Mouse (Mus musculus): ENCODE measurements around the gene Zfp961. TPM values are rescaled to one million over a fixed set of nuclear protein-coding genes. Genes with fewer than 3 reads are reported as not detected.
A peak's percentile ranks its signal among the peaks of the same experiment; 100 is the strongest.
"Not testable (repeated sequence)": the region's sequence is repeated elsewhere in the genome, so short reads cannot be mapped to it uniquely, and the experiment has no call there.

Gene Zfp961
- polyA plus RNA-seq (2012; ENCODE audit: insufficient read depth, insufficient read length, missing spikeins), result 12.0 and 13.8 TPM in 2 replicates

- Histone ChIP-seq H3K4me3 (ENCODE audit: insufficient read depth, low read length) (peak within 1 kb of the TSS; percentile 96), H3K27ac (ENCODE audit: insufficient read depth, low read depth, low read length) (no peak within 1 kb of the TSS), H3K4me1 (ENCODE audit: control insufficient read depth, insufficient read depth, low read length) (peaks cover 9% of the 10 kb centered on the region)
- no peak for TF ChIP-seq CTCF (IDR thresholded peaks at IDR 0.05; ENCODE audit: low read depth, low read length)
Observed at GRCm38 (mm10) chr8:71950482-71951221, at the start of gene Zfp961. Gene Zfp961, plus strand, starts transcription at chr8:71951038.

GRCm38 (mm10) chr8:71903084-71903483, 47.8 kb upstream of the Zfp961 start:
- not testable (repeated sequence) for H3K27ac ChIP-seq (ENCODE audit: insufficient read depth, low read depth, low read length); H3K4me1 ChIP-seq (ENCODE audit: control insufficient read depth, insufficient read depth, low read length); H3K4me3 ChIP-seq (ENCODE audit: insufficient read depth, low read length)

- no peak overlapping the region for H3K27ac ChIP-seq (ENCODE audit: insufficient read depth, low read depth, low read length)
- TF ChIP-seq CTCF (IDR thresholded peaks at IDR 0.05; ENCODE audit: low read depth, low read length), result no peak
- no peak for TF ChIP-seq POLR2A (IDR thresholded peaks at IDR 0.05; ENCODE audit: borderline replicate concordance, low read depth, low read length)
- H3K4me1 ChIP-seq (ENCODE audit: control insufficient read depth, insufficient read depth, low read length), result no peaks in the 10 kb centered on the region
- H3K4me3 ChIP-seq (ENCODE audit: insufficient read depth, low read length), result no peak overlapping the region
Observed at GRCm38 (mm10) chr8:71906809-71907208, 44.0 kb upstream of the Zfp961 start.

GRCm38 (mm10) chr8:71907798-71908257, 43.0 kb upstream of the Zfp961 start:
- no peaks in the 10 kb centered on the region for H3K4me1 ChIP-seq (ENCODE audit: control insufficient read depth, insufficient read depth, low read length)
- TF ChIP-seq CTCF (IDR thresholded peaks at IDR 0.05; ENCODE audit: low read depth, low read length) (no peak), POLR2A (IDR thresholded peaks at IDR 0.05; ENCODE audit: borderline replicate concordance, low read depth, low read length) (no peak)
- H3K27ac ChIP-seq (ENCODE audit: insufficient read depth, low read depth, low read length), result no peak overlapping the region
- H3K4me3 ChIP-seq (ENCODE audit: insufficient read depth, low read length), result no peak overlapping the region

- H3K4me3 ChIP-seq (ENCODE audit: insufficient read depth, low read length), result peak within 1 kb of the TSS; percentile 68
- H3K4me1 ChIP-seq (ENCODE audit: control insufficient read depth, insufficient read depth, low read length), result no peaks in the 10 kb centered on the region
- H3K27ac ChIP-seq (ENCODE audit: insufficient read depth, low read depth, low read length), result peak within 1 kb of the TSS; percentile 38
- TF ChIP-seq CTCF (IDR thresholded peaks at IDR 0.05; ENCODE audit: low read depth, low read length) (peak; percentile 18; the same call in 1 of the 2 replicates), POLR2A (IDR thresholded peaks at IDR 0.05; ENCODE audit: borderline replicate concordance, low read depth, low read length) (no peak)
Observed at GRCm38 (mm10) chr8:71908309-71909261, 42.3 kb upstream of the Zfp961 start, which contains the start of the genes Zfp882 and Zfp617. Gene Zfp882, plus strand, starts transcription at chr8:71908608. Gene Zfp617, plus strand, starts transcription at chr8:71908635.

- Histone ChIP-seq H3K4me3 (ENCODE audit: insufficient read depth, low read length) (no peak overlapping the region), H3K4me1 (ENCODE audit: control insufficient read depth, insufficient read depth, low read length) (no peaks in the 10 kb centered on the region), H3K27ac (ENCODE audit: insufficient read depth, low read depth, low read length) (no peak overlapping the region)
- TF ChIP-seq POLR2A (IDR thresholded peaks at IDR 0.05; ENCODE audit: borderline replicate concordance, low read depth, low read length) (no peak), CTCF (IDR thresholded peaks at IDR 0.05; ENCODE audit: low read depth, low read length) (no peak)
Observed at GRCm38 (mm10) chr8:71912286-71912685, 38.6 kb upstream of the Zfp961 start.

- Histone ChIP-seq H3K4me1 (ENCODE audit: control insufficient read depth, insufficient read depth, low read length) (peaks cover 3% of the 10 kb centered on the region), H3K27ac (ENCODE audit: insufficient read depth, low read depth, low read length) (peak overlapping the region; percentile 75), H3K4me3 (ENCODE audit: insufficient read depth, low read length) (peak overlapping the region; percentile 78)
- no peak for TF ChIP-seq POLR2A (IDR thresholded peaks at IDR 0.05; ENCODE audit: borderline replicate concordance, low read depth, low read length)
- no peak for TF ChIP-seq CTCF (IDR thresholded peaks at IDR 0.05; ENCODE audit: low read depth, low read length)
Observed at GRCm38 (mm10) chr8:71922567-71923401, 28.1 kb upstream of the Zfp961 start.

- TF ChIP-seq CTCF (IDR thresholded peaks at IDR 0.05; ENCODE audit: low read depth, low read length) (no peak), POLR2A (IDR thresholded peaks at IDR 0.05; ENCODE audit: borderline replicate concordance, low read depth, low read length) (no peak)
- Histone ChIP-seq H3K27ac (ENCODE audit: insufficient read depth, low read depth, low read length) (no peak overlapping the region), H3K4me3 (ENCODE audit: insufficient read depth, low read length) (no peak overlapping the region), H3K4me1 (ENCODE audit: control insufficient read depth, insufficient read depth, low read length) (peaks cover 3% of the 10 kb centered on the region)
Observed at GRCm38 (mm10) chr8:71925791-71926190, 25.0 kb upstream of the Zfp961 start.

GRCm38 (mm10) chr8:71926551-71926950, 24.3 kb upstream of the Zfp961 start:
- Histone ChIP-seq H3K4me3 (ENCODE audit: insufficient read depth, low read length) (no peak overlapping the region), H3K27ac (ENCODE audit: insufficient read depth, low read depth, low read length) (no peak overlapping the region), H3K4me1 (ENCODE audit: control insufficient read depth, insufficient read depth, low read length) (peaks cover 3% of the 10 kb centered on the region)
- TF ChIP-seq POLR2A (IDR thresholded peaks at IDR 0.05; ENCODE audit: borderline replicate concordance, low read depth, low read length), result no peak
- no peak for TF ChIP-seq CTCF (IDR thresholded peaks at IDR 0.05; ENCODE audit: low read depth, low read length)
